Mouse (Mus musculus) limb, embryonic 11.5 days (tissue): ENCODE measurements around the gene Mmd. TPM values are rescaled to one million over a fixed set of nuclear protein-coding genes. Genes with fewer than 3 reads are reported as not detected.
"Not testable (repeated sequence)": the region's sequence is repeated elsewhere in the genome, so short reads cannot be mapped to it uniquely, and the experiment has no call there.

Source experiments
- ATAC-seq: fragments of 200-750 bp; cut with Nextera tagmentation; 2 replicates; pipeline ENCODE4 v1.8.0; 2017; ENCODE audit warnings: low read depth; ENCODE audit not compliant: insufficient number of reproducible peaks, low FRiP score, low TSS enrichment
- DNase-seq: peaks from one replicate; pipeline ENCODE4 v3.0.0-alpha.2; 2015; ENCODE audit warnings: low spot score
- H3K27ac ChIP-seq: fragments of 300-500 bp; sonication (generic); replicated peaks from 2 replicates; pipeline ENCODE4 v1.5.1; 2014; ENCODE audit warnings: low read depth, mild to moderate bottlenecking, low read length
- H3K27me3 ChIP-seq: fragments of 300-500 bp; sonication (generic); 2 replicates; pipeline ENCODE4 v1.6.1; 2014; ENCODE audit warnings: mild to moderate bottlenecking, low read length, mixed read lengths; ENCODE audit not compliant: control insufficient read depth, insufficient read depth
- H3K36me3 ChIP-seq: fragments of 300-500 bp; sonication (generic); 2 replicates; pipeline ENCODE4 v1.6.1; 2014; ENCODE audit warnings: mild to moderate bottlenecking, low read length, moderate library complexity, mixed read lengths; ENCODE audit not compliant: control insufficient read depth, insufficient read depth
- H3K4me1 ChIP-seq: fragments of 300-500 bp; sonication (generic); 2 replicates; pipeline ENCODE4 v1.6.1; 2014; ENCODE audit warnings: low read length, mixed read lengths; ENCODE audit not compliant: control insufficient read depth, insufficient read depth
- H3K4me2 ChIP-seq: fragments of 300-500 bp; sonication (generic); 2 replicates; pipeline ENCODE4 v1.6.1; 2014; ENCODE audit warnings: low read depth, mild to moderate bottlenecking, moderate library complexity; ENCODE audit not compliant: severe bottlenecking
- H3K4me3 ChIP-seq: fragments of 300-500 bp; sonication (generic); 2 replicates; pipeline ENCODE4 v1.5.1; 2014; ENCODE audit warnings: low read depth, low read length
- H3K9ac ChIP-seq: fragments of 300-500 bp; sonication (generic); 2 replicates; pipeline ENCODE4 v1.6.1; 2014; ENCODE audit warnings: mild to moderate bottlenecking, low read length
- H3K9me3 ChIP-seq: fragments of 300-500 bp; sonication (generic); 2 replicates; pipeline ENCODE4 v1.6.1; 2016; ENCODE audit warnings: low read length; ENCODE audit not compliant: control insufficient read depth
- WGBS: fragments of 180-500 bp; shearing (Covaris S2); extraction: QIAGEN DNeasy Blood & Tissue Kit; methylation state at CpG from one replicate; pipeline ENCODE4 v1.1.7; 2014; 5-methylcytosine and 5-hydroxymethylcytosine counted together
- polyA plus RNA-seq: library from polyadenylated mRNA; unstranded; fragments of >200 nt; fragmentation: Nextera tagmentation; extraction: Ambion mirVana; gene quantifications from 2 replicates; pipeline ENCODE4 v1.2.1, GENCODE M21; 2014

Mmd gene
- polyA plus RNA-seq, 1 experiment from 2014 or later = 36.1 TPM

- not testable (repeated sequence) for H3K4me3 ChIP-seq, H3K4me2 ChIP-seq, ATAC-seq, H3K27ac ChIP-seq, H3K9me3 ChIP-seq, H3K4me1 ChIP-seq, H3K36me3 ChIP-seq, H3K9ac ChIP-seq, H3K27me3 ChIP-seq, DNase-seq
- WGBS = 93% methylated on average over 2 of the region's 2 CpGs
Observed at GRCm38 (mm10) chr11:90281943-90282342, 32.7 kb downstream of the Mmd start.

- no peak overlapping the region for H3K4me2 ChIP-seq
- 68% methylated on average over 4 of the region's 4 CpGs for WGBS
- no peak overlapping the region for H3K4me3 ChIP-seq
- ATAC-seq (no peak), DNase-seq (no peak)
- H3K4me1 ChIP-seq = no peaks in the 10 kb centered on the region
- no peaks in the 10 kb centered on the region for H3K27me3 ChIP-seq
- no peak overlapping the region for H3K27ac ChIP-seq
- no peaks in the 10 kb centered on the region for H3K36me3 ChIP-seq
- no peak overlapping the region for H3K9ac ChIP-seq
- H3K9me3 ChIP-seq = no peaks in the 10 kb centered on the region
Observed at GRCm38 (mm10) chr11:90283159-90283558, 33.9 kb downstream of the Mmd start.

GRCm38 (mm10) chr11:90283601-90284000 is 34.3 kb downstream of the Mmd start:
- ATAC-seq (no peak), DNase-seq (no peak)
- H3K4me1 ChIP-seq = no peaks in the 10 kb centered on the region
- no peaks in the 10 kb centered on the region for H3K27me3 ChIP-seq
- WGBS = 87% methylated on average over 6 of the region's 6 CpGs
- H3K9ac ChIP-seq = no peak overlapping the region
- H3K36me3 ChIP-seq = no peaks in the 10 kb centered on the region
- no peak overlapping the region for H3K4me2 ChIP-seq
- no peaks in the 10 kb centered on the region for H3K9me3 ChIP-seq
- H3K4me3 ChIP-seq = no peak overlapping the region
- H3K27ac ChIP-seq = no peak overlapping the region

- H3K4me2 ChIP-seq = no peak overlapping the region
- no peak overlapping the region for H3K9ac ChIP-seq
- H3K4me1 ChIP-seq = no peaks in the 10 kb centered on the region
- H3K27me3 ChIP-seq = no peaks in the 10 kb centered on the region
- ATAC-seq (no peak), DNase-seq (no peak)
- H3K9me3 ChIP-seq = no peaks in the 10 kb centered on the region
- no peak overlapping the region for H3K27ac ChIP-seq
- no peaks in the 10 kb centered on the region for H3K36me3 ChIP-seq
- no peak overlapping the region for H3K4me3 ChIP-seq
- 73% methylated on average over 2 of the region's 2 CpGs for WGBS
Observed at GRCm38 (mm10) chr11:90284079-90284478, 34.8 kb downstream of the Mmd start.

- H3K9me3 ChIP-seq = no peaks in the 10 kb centered on the region
- DNase-seq (no peak), ATAC-seq (no peak)
- H3K27ac ChIP-seq = no peak overlapping the region
- no peaks in the 10 kb centered on the region for H3K36me3 ChIP-seq
- H3K4me2 ChIP-seq = no peak overlapping the region
- WGBS = 62% methylated on average over 4 of the region's 4 CpGs
- H3K9ac ChIP-seq = no peak overlapping the region
- no peak overlapping the region for H3K4me3 ChIP-seq
- H3K4me1 ChIP-seq = no peaks in the 10 kb centered on the region
- no peaks in the 10 kb centered on the region for H3K27me3 ChIP-seq
Observed at GRCm38 (mm10) chr11:90284623-90285022, 35.4 kb downstream of the Mmd start.

GRCm38 (mm10) chr11:90286550-90287154 is 37.4 kb downstream of the Mmd start:
- no peaks in the 10 kb centered on the region for H3K4me1 ChIP-seq
- H3K27ac ChIP-seq = no peak overlapping the region
- 85% methylated on average over 6 of the region's 6 CpGs for WGBS
- no peak for DNase-seq
- no peaks in the 10 kb centered on the region for H3K36me3 ChIP-seq
- H3K9ac ChIP-seq = no peak overlapping the region
- no peak overlapping the region for H3K4me3 ChIP-seq
- H3K9me3 ChIP-seq = no peaks in the 10 kb centered on the region
- no peak overlapping the region for H3K4me2 ChIP-seq
- no peak for ATAC-seq
- H3K27me3 ChIP-seq = no peaks in the 10 kb centered on the region

GRCm38 (mm10) chr11:90291156-90291555 is 41.9 kb downstream of the Mmd start:
- H3K4me3 ChIP-seq = no peak overlapping the region
- no peak for ATAC-seq
- H3K27ac ChIP-seq = no peak overlapping the region
- H3K27me3 ChIP-seq = no peaks in the 10 kb centered on the region
- no peak overlapping the region for H3K9ac ChIP-seq
- no peaks in the 10 kb centered on the region for H3K9me3 ChIP-seq
- H3K4me1 ChIP-seq = no peaks in the 10 kb centered on the region
- no peak overlapping the region for H3K4me2 ChIP-seq
- no peaks in the 10 kb centered on the region for H3K36me3 ChIP-seq
- 83% methylated on average over 4 of the region's 4 CpGs for WGBS
- DNase-seq = no peak

GRCm38 (mm10) chr11:90292766-90293165 is 43.5 kb downstream of the Mmd start:
- H3K4me3 ChIP-seq = no peak overlapping the region
- H3K4me1 ChIP-seq = no peaks in the 10 kb centered on the region
- H3K9ac ChIP-seq = no peak overlapping the region
- DNase-seq (no peak), ATAC-seq (no peak)
- no peak overlapping the region for H3K27ac ChIP-seq
- no peaks in the 10 kb centered on the region for H3K36me3 ChIP-seq
- no peak overlapping the region for H3K4me2 ChIP-seq
- H3K27me3 ChIP-seq = no peaks in the 10 kb centered on the region
- H3K9me3 ChIP-seq = no peaks in the 10 kb centered on the region

- Histone ChIP-seq H3K36me3 (no peaks in the 10 kb centered on the region), H3K27me3 (no peaks in the 10 kb centered on the region), H3K9ac (no peak overlapping the region), H3K4me3 (no peak overlapping the region), H3K9me3 (no peaks in the 10 kb centered on the region), H3K27ac (no peak overlapping the region), H3K4me2 (no peak overlapping the region), H3K4me1 (no peaks in the 10 kb centered on the region)
- no peak for DNase-seq
- WGBS = 96% methylated on average over 2 of the region's 2 CpGs
- no peak for ATAC-seq
Observed at GRCm38 (mm10) chr11:90294622-90295021, 45.4 kb downstream of the Mmd start.
